Mouse (Mus musculus): ENCODE data around the gene Tecpr1.

DNA sequence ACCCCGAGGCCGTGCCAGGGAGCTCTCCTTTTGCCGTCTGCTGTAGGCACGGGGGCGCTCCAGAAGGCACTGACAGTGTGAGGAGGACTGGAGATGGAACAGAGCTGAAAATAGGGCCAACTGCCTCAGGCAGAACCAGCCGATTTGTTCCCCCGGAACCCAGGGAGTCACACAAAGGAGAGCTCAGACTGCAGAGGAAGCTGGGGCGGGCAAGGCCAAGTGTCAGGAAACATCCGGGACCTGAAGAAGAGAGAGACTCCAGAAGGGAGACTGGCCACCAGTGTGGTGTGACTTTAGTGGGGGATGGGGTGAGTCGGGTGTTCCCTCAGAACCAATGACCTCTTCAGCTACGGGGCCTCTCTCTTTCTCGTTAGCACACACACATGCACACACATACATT lies 4.1 kb downstream of the Tecpr1 start:
- TF ChIP-seq USF2 (conservative IDR thresholded peaks at IDR 0.05; ENCODE audit: low read depth, low read length) (no peak), MAZ (IDR thresholded peaks at IDR 0.05; ENCODE audit: low read depth, low read length) (no peak), ELF1 (IDR thresholded peaks at IDR 0.05; ENCODE audit: low read depth, low read length) (no peak), CTCF (conservative IDR thresholded peaks at IDR 0.05 in 1 of 2, IDR thresholded peaks at IDR 0.05 in 1 of 2; ENCODE audit: low read depth in 2 of 2, low read length in 2 of 2) (no peak), UBTF (IDR thresholded peaks at IDR 0.05; ENCODE audit: low read depth, low read length) (no peak), POLR2A (IDR thresholded peaks at IDR 0.05; ENCODE audit: low read depth, low read length) (no peak), CHD2 (IDR thresholded peaks at IDR 0.05; ENCODE audit: low read length) (no peak), MYC (IDR thresholded peaks at IDR 0.05; ENCODE audit: low read depth, low read length) (no peak), E2F4 (IDR thresholded peaks at IDR 0.05; ENCODE audit: insufficient replicate concordance, low read depth, low read length) (no peak), TCF12 (IDR thresholded peaks at IDR 0.05; ENCODE audit: low read depth, low read length) (no peak), SIN3A (IDR thresholded peaks at IDR 0.05; ENCODE audit: low read length) (no peak), SMC3 (IDR thresholded peaks at IDR 0.05; ENCODE audit: low read depth, low read length) (no peak), ZC3H11A (IDR thresholded peaks at IDR 0.05; ENCODE audit: low read depth, low read length) (no peak)
